8 mouse cellular contexts compared by ENCODE assay signal in the genomic region with DNA sequence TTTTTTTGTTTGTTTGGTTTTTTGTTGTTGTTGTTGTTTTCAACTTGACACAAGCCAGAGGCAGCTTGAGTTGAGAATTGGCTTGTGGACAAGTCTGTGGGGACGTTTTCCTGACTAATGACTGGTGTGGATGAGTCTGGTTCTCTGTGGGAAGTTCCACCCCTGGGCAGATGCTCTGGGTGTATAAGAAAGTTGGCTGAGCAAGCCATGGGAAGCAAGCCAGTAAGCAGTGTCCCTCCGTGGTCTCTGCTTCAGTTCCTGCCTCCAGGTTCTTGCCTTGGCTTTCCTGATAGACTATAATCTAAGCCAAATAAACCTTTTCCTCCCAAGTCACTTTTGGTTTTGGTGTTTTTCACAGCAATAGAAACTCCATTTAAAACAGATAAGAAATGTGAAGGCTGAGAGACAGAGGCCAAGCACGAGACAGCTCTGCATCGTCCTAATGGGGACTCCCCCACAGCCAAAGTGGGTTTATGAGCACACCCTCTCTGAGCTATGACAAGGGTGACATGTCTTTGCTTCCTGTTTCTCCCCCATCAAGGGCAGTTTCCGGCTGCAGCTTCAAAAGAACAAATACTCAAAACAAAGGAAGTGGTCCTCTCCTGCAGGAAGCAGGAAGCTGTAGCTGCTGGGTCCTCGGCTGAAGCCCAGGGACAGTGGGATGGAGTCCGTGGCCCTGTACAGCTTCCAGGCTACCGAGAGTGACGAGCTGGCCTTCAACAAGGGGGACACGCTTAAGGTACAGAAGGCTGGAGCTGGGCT. TPM values are rescaled to one million over a fixed set of nuclear protein-coding genes. Genes with fewer than 3 reads are reported as not detected.
A peak's percentile ranks its signal among the peaks of the same experiment; 100 is the strongest.
DNase-seq lines count a peak whose midpoint lies in the region; ATAC-seq lines count a peak whose summit lies in the region.

Gene Grap (plus strand): TSS at position 580 of the 762 bp plus-strand sequence.

- H3K4me1 ChIP-seq in midbrain, embryonic 15.5 days, result no peaks in the 10 kb centered on the region
- no peaks in the 10 kb centered on the region for H3K4me1 ChIP-seq in midbrain, embryonic 11.5 days (ENCODE audit: control insufficient read depth, insufficient read depth, low read length)
- no peaks in the 10 kb centered on the region; a peak in 1 of 4 replicates for H3K4me1 ChIP-seq in heart, embryonic 14.5 days (ENCODE audit: control insufficient read depth in 2 of 2, insufficient read depth in 2 of 2, low read length in 2 of 2)
- no peaks in the 10 kb centered on the region for H3K4me1 ChIP-seq in midbrain, embryonic 16.5 days (ENCODE audit: control insufficient read depth, insufficient read depth, low read length)

- no peaks in the 10 kb centered on the region for H3K36me3 ChIP-seq in midbrain, embryonic 15.5 days (replicated peaks)
- no peaks in the 10 kb centered on the region for H3K36me3 ChIP-seq in midbrain, embryonic 11.5 days (ENCODE audit: control insufficient read depth, insufficient read depth, low read length)
- no peaks in the 10 kb centered on the region for H3K36me3 ChIP-seq in heart, embryonic 14.5 days (ENCODE audit: control insufficient read depth, insufficient read depth, low read length)
- H3K36me3 ChIP-seq in midbrain, embryonic 16.5 days (ENCODE audit: control insufficient read depth, insufficient read depth, low read length), result no peaks in the 10 kb centered on the region

- no peaks in the 10 kb centered on the region for H3K27me3 ChIP-seq in midbrain, embryonic 15.5 days (replicated peaks)
- no peaks in the 10 kb centered on the region for H3K27me3 ChIP-seq in midbrain, embryonic 11.5 days (ENCODE audit: control insufficient read depth, insufficient read depth, low read length)
- H3K27me3 ChIP-seq in heart, embryonic 14.5 days (ENCODE audit: control insufficient read depth, insufficient read depth, low read length), result no peaks in the 10 kb centered on the region
- H3K27me3 ChIP-seq in midbrain, embryonic 16.5 days (ENCODE audit: control insufficient read depth, insufficient read depth, low read depth, low read length), result no peaks in the 10 kb centered on the region

- H3K9ac ChIP-seq in midbrain, embryonic 15.5 days, result no peak within 1 kb of the TSS
- no peak within 1 kb of the TSS for H3K9ac ChIP-seq in midbrain, embryonic 11.5 days (ENCODE audit: low read length)
- peak within 1 kb of the TSS; percentile 50; the same call in 1 of the 2 replicates for H3K9ac ChIP-seq in heart, embryonic 14.5 days (ENCODE audit: low read length)
- H3K9ac ChIP-seq in midbrain, embryonic 16.5 days (ENCODE audit: low read depth, low read length), result no peak within 1 kb of the TSS

- no peak within 1 kb of the TSS for H3K4me3 ChIP-seq in midbrain, embryonic 15.5 days
- H3K4me3 ChIP-seq in midbrain, embryonic 11.5 days (ENCODE audit: low read depth, low read length), result no peak within 1 kb of the TSS
- peak within 1 kb of the TSS; percentile 18 to 35; a peak in 3 of 4 replicates for H3K4me3 ChIP-seq in heart, embryonic 14.5 days (ENCODE audit: control insufficient read depth in 1 of 2, insufficient read depth in 1 of 2, low read depth in 1 of 2, low read length in 2 of 2)
- H3K4me3 ChIP-seq in midbrain, embryonic 16.5 days (ENCODE audit: low read depth, low read length), result peak within 1 kb of the TSS; percentile 4; the same call in 1 of the 2 replicates

- H3K9me3 ChIP-seq in midbrain, embryonic 15.5 days, result no peaks in the 10 kb centered on the region
- H3K9me3 ChIP-seq in midbrain, embryonic 11.5 days (ENCODE audit: control insufficient read depth, low read length), result no peaks in the 10 kb centered on the region
- H3K9me3 ChIP-seq in heart, embryonic 14.5 days (ENCODE audit: control insufficient read depth, low read length), result no peaks in the 10 kb centered on the region
- H3K9me3 ChIP-seq in midbrain, embryonic 16.5 days (replicated peaks; ENCODE audit: control insufficient read depth, low read length, poor library complexity, severe bottlenecking), result no peaks in the 10 kb centered on the region

- WGBS in midbrain, embryonic 15.5 days, result 73% methylated on average over 10 of the region's 10 CpGs
- WGBS in midbrain, embryonic 11.5 days, result 84% methylated on average over 10 of the region's 10 CpGs
- 50% methylated on average over 10 of the region's 10 CpGs for WGBS in heart, embryonic 14.5 days
- 75% methylated on average over 10 of the region's 10 CpGs for WGBS in midbrain, embryonic 16.5 days

- DNase-seq in midbrain, embryonic 11.5 days (ENCODE audit: low spot score, missing footprints), result no peak
- peak; percentile 58 for DNase-seq in kidney, postnatal 14 days
- DNase-seq in c-Kit-positive CD71-positive TER-119-positive erythroid progenitor cells, embryonic 14.5 days (ENCODE audit: low spot score), result no peak
- DNase-seq in ovary, postnatal 10 days (ENCODE audit: low spot score), result no peak

- H3K4me2 ChIP-seq in midbrain, embryonic 15.5 days, result no peak within 1 kb of the TSS
- H3K4me2 ChIP-seq in midbrain, embryonic 11.5 days, result no peak within 1 kb of the TSS
- peak within 1 kb of the TSS; percentile 38 for H3K4me2 ChIP-seq in heart, embryonic 14.5 days (ENCODE audit: low read length)
- H3K4me2 ChIP-seq in midbrain, embryonic 16.5 days (ENCODE audit: low read length), result no peak within 1 kb of the TSS

- no peak within 1 kb of the TSS for H3K27ac ChIP-seq in midbrain, embryonic 15.5 days
- H3K27ac ChIP-seq in midbrain, embryonic 11.5 days (ENCODE audit: low read depth, low read length), result no peak within 1 kb of the TSS
- H3K27ac ChIP-seq in heart, embryonic 14.5 days (replicated peaks in 1 of 2; ENCODE audit: control insufficient read depth in 1 of 2, insufficient read depth in 1 of 2, low read depth in 2 of 2, low read length in 2 of 2), result 0 out of 4 replicates have a peak within 1 kb of the TSS, but pooled peaks of 1 of the 2 experiments have one; percentile 33
- no peak within 1 kb of the TSS for H3K27ac ChIP-seq in midbrain, embryonic 16.5 days (ENCODE audit: low read length)

- ATAC-seq in midbrain, embryonic 15.5 days (replicated peaks), result no peak
- no peak for ATAC-seq in midbrain, embryonic 11.5 days (ENCODE audit: low FRiP score)
- ATAC-seq in heart, embryonic 14.5 days (ENCODE audit: insufficient number of reproducible peaks, insufficient read depth, low FRiP score, low read depth), result no peak
- no peak for ATAC-seq in midbrain, embryonic 16.5 days
- ATAC-seq in cerebellum, adult (ENCODE audit: insufficient number of reproducible peaks, low FRiP score, low TSS enrichment), result no peak

RNA-seq across cellular contexts. Expression of gene Grap, which starts in this region (rescaled TPM):
- 11.7 and 12.7 TPM in 2 replicates for polyA plus RNA-seq in midbrain, embryonic 15.5 days (2015; fragmentation: Nextera tagmentation; extraction: Ambion mirVana)
- 6.2 and 7.1 TPM in 2 replicates for polyA plus RNA-seq in midbrain, embryonic 11.5 days (2014; fragmentation: Nextera tagmentation; extraction: Ambion mirVana)
- 7.4 and 10.3 TPM in 2 replicates for polyA plus RNA-seq in heart, embryonic 14.5 days (2014; fragmentation: Nextera tagmentation; extraction: Ambion mirVana)
- 10.7 and 11.6 TPM in 2 replicates for polyA plus RNA-seq in midbrain, embryonic 16.5 days (2015; fragmentation: Nextera tagmentation; extraction: Ambion mirVana)

Comparison
In these comparisons a context has a peak if more than half of its experiments do, and no peak if none do; other contexts are left out.
1. H3K4me3 ChIP-seq: peak in heart, embryonic 14.5 days (2 of 2) and midbrain, embryonic 16.5 days (single experiment); none in midbrain, embryonic 15.5 days (single experiment) and midbrain, embryonic 11.5 days (single experiment).